Mouse (Mus musculus) erythroblast, embryonic 14.5 days (primary cell): Measurements from ENCODE around the gene Nme8.

Experiments used
- GATA1 ChIP-seq: IDR thresholded peaks from 2 replicates; pipeline ENCODE4 v1.6.1; 2012; ENCODE audit warnings: low read length, inconsistent platforms, mixed read lengths
- TAL1 ChIP-seq: IDR thresholded peaks from 3 replicates; pipeline ENCODE4 v1.6.1; 2012; ENCODE audit warnings: low read length, inconsistent platforms, mixed read lengths

DNA sequence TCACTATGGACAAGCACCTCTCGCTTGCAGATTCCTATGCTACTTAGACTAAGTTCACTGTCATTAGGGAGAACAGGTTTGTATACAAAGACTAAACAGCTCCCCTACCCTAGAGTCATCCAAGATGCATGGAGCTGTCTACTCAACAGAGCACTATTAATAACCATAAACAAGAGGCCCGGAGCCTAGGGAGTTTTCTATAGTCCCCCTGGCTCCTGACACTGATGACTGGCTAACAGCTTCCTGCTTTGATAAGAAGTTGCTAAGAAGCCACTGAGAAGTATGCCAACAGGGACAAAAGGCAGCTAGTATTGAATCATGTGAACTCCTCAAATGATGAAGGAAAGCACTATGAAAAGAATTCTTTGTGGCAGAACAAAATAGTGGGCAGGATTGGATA is 48.1 kb upstream of the Nme8 start:
- TF ChIP-seq TAL1 (no peak), GATA1 (no peak)
